Mouse (Mus musculus): Measurements from ENCODE around the gene Lrrk2.
"Not testable (repeated sequence)": the region's sequence is repeated elsewhere in the genome, so short reads cannot be mapped to it uniquely, and the experiment has no call there.

Lrrk2 gene

DNA sequence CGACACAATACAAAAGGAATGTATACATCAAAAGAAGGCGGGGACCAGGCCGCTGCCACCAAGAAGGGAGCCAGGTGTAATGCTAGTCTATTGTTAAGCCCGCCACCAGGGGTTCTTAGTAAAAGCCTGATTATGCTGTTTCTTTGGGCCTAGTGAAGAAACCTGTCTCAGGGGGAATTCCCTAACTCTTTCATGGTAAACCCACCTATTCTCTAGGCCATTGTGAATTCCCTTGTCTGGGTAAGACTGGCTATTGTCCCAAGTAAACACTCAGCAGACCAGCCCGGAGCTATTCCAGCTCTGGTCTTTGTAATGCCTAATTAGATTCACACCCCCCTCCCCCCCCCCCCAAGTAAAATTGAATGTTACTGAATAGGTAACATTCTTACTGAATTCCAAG is 191.2 kb downstream of the Lrrk2 start:
- DNase-seq: not testable (repeated sequence)
